Mouse (Mus musculus): ENCODE results near the gene D630045J12Rik.

D630045J12Rik gene

DNA sequence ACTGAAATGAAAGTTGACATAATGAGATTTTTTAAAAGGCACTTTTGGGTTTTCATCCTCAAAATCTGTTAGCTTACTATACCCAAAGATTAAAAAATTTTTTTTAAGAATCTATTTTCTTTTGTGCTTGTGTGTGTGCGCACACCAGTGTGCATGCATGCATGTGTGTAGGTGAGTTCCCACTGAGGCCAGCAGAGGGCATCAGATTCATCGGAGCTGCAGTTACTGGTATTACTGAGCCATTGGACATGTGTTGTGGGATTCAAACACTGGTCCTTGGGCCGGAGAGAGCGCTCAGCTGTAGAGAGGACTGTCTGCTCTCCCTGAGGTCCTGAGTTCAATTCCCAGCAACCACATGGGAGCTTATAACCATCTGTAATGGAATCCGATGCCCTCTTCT lies 123.9 kb downstream of the D630045J12Rik start:
- no peak for DNase-seq

DNA sequence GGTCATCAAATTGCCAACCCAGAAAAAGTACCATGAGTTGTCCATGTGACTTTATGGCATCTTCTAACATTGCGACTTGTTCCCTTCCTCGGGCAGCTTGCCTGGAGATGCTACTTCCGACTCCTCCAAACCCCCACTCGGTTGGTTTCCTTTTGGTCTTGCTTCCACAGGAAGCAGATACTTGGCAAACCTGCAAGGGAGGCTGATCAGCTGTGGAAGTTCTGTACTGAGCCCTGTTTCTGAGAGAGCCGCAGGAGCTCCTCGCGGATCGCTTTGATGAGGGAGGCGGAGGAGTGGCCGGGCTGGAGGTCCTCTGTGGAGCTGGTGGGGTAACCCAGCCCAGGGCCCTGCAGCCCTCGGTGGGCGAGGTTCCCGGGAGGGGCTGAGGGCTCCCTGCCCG lies 125.7 kb downstream of the D630045J12Rik start:
- DNase-seq, result no peak

DNA sequence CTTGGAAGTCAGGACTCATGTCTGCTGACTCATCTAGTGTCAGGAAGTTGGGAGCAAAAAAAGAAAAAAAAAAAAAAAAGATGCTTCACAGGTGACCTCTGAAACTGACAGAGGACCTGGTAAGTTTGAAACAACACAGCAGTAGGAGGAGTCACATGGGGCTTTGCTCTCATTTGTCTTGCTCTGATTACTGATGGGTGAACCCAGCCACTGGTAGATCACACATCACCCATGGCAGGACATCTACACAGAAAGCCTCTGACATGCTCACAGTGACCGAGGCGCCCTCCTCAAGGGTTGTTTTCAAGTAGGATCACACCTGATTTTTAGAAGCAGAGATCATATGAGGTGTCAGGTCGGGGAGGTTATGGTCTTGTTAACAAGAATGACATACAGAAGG lies 128.3 kb downstream of the D630045J12Rik start:
- no peak for DNase-seq

DNA sequence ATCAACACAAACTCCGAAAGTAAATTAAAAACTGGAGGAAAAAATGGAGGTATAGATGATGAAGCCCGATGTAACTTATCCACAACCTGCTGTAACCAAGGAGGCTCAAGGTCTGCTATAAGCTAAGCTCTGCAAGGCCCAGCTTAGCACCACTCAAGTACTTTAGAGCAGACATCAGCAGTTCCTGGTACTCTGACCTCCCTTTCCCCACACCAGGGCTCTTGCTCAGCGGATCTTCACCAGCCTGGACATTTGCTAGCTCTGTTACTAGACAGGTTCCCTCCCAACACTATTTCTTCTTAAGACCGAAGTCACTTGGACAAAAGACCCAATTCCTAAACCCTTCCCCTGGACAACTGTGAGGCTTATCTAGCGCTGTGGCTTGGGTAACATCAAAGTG lies 128.9 kb downstream of the D630045J12Rik start:
- no peak for DNase-seq

DNA sequence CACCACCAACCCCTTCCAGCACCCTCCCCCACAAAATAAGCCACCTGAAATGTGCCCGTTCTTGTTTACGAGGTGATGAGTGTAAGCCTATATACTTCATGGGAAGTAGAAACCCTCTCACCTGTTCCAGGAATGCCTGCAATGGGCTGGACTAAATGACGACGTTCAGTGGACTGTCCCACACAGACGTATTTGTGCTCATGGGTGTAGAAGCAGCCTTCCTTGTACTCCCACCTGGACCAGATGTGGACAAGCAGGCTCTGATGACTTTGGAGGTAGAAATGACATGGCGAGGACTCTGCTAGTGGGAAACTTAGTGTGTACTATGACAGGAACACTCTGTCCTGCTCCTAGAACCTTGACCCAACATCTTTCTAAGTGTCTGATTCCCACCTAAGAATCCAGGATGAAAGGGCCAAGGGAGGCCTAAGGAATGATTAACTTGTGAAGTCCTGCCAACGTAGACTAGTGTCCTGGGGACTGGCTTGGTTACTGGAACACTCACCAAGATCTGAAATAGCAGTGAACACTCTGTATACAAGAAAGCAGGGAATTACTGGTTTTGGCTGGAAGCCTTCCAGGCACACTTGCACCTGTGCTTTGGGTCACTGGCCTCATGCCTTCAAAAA lies 129.5 kb downstream of the D630045J12Rik start, which contains the start of gene Atp6v0a4:
TSS of gene Atp6v0a4 (minus strand) at position 380 of the 629 bp plus-strand sequence.
- DNase-seq, result no peak

DNA sequence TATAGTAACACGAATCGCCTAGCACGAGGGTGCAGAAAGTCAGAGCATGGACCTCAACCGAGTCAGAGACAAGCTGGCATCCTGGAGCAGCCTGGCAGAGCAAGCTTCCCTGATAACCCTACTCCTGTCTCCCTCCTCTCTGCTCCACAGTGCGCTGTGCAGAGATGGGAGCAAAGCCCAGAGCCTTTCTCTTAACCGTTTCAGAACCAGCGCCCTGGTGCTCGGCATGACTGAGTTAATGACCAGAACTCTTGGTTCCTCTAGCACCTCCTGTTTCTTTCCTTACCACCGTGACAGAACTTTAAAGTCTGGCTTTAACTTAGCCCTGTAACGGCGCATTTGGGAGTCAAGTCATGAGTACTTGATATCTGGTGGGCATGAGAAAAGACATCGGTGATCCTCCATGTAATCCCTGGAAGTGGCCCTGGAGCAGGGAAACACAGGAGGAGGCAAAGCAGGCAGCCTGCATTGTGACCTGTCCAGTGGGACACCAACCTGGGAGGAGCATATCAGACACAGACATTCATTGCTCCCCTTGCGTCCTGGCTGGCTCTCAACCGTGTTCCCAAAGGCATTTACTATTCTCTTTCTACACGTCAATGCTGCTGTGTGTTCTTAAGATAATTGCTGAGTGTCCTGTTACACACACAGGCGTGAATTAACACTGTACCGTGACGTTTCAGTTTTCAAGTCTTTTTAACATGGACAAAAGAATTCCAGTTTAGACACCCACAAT lies 130.2 kb downstream of the D630045J12Rik start:
- no peak for DNase-seq

DNA sequence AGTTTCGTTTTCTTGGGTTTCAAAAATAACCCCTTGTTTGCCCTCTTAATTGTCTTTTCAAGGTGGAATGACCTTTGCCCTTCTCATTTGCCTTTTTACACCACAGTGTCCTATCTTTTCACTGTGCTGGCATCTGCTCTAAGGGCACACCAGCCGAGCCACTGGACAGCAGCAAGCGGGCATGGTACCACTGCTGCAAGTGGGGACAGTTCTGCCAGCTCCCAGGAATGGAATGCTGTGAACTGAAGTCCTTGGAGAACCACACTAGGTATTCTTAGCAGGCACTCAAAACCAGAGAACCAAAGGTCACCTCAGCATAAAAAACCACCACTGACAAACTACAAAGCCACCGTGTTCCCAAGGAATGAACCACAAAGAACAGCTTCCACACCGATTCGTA lies 131.0 kb downstream of the D630045J12Rik start:
- no peak for DNase-seq

DNA sequence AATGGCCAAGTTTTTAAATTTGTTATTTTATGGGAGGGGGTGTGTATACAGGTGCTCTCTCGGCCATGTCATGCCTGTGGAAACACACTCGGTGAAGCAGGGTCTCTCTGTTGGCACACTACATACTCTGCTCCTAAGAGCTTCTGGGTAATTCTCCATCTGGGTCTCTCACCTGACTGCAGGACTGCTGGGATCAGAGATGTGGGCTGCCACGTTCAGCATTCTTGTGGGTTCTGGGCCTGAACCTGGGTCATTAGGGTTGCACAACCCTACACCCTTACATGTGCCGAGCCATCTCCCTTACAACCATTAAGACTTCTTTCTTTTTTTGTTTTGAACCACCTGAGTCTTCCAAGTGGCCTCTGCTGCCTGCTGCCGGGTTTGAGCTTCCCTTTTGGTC lies 132.0 kb downstream of the D630045J12Rik start:
- no peak for DNase-seq

DNA sequence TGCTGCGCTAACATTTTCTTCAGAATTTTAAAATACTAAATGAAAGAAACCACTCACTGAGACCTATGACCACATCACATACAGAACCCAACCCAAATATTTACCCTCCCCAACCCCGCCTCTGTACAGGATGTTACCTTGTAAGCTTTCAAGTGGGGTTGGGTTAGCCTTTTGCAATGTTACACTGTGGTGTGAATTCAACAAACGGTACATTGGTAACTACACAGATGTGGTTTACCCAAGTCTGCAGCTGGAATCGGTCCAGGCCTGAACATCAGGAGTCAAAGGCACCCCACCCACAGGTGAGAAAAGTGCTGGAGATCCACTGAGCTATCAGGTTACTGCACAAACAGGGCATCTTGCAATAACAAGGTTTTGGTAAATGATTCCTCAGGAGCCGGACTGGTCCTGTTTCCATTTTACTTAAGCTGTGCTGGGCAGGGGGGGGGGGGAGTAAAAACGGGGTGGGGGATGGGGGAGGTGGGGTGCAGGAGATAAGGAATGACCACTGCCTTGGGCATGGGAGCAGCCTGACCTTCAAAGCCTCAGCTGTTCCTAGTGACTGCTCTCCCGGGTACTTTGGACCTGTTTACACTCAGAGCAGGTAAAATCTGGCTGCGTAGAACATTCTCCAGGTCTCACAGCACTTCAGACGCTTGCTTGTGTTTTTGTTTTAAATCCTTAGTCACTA lies 133.0 kb downstream of the D630045J12Rik start:
- peak; percentile 69 for DNase-seq

DNA sequence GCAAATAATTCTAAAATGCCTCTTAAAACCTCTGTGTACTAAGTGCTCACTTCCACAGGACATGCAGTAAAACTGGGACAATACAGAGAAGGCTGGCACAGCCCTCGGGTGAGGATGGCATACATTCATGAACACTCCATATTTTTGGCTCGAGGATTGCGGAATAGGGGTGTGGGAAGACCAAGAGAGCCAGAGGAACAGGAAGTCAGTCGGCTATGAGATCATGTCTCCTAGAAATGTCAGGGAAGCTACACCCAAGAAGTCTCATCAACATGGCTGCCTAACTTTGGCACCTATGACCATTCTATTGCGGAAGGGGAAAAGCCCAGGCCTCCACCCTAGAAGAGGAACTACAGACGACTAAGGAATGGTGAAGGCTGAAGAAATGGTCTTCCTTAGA lies 135.5 kb downstream of the D630045J12Rik start:
- no peak for DNase-seq

DNA sequence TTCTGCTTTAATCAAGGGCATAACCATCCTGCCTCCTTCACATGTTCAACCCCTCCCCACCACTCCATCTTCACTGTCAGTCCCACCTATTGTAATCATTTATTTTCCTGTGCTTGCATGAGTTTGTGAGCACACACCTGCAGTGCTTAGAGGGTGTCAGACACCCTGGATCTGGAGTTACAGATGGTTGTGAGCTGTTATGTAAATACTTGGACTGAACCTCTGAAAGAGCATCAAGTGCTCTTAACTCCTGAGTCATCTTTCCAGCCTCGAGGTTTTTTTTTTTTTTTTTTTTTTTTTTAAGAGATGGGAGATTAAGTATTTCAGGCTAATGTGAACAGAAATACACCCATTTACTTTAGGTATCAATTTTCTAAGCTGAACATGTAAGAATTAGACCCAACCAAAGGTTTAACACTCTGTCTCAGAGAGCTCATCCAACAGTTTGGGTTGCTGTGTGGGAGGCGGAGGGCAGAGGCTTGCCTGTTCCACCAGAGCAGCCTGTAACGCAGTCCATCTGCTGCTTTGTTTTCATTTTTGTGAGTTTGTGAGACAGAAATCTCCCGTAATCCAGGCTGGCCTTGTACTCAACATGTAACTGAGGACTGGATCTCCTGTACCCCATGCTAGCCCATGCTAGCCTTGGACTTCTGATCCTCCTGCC lies 137.6 kb downstream of the D630045J12Rik start:
- DNase-seq, result no peak

DNA sequence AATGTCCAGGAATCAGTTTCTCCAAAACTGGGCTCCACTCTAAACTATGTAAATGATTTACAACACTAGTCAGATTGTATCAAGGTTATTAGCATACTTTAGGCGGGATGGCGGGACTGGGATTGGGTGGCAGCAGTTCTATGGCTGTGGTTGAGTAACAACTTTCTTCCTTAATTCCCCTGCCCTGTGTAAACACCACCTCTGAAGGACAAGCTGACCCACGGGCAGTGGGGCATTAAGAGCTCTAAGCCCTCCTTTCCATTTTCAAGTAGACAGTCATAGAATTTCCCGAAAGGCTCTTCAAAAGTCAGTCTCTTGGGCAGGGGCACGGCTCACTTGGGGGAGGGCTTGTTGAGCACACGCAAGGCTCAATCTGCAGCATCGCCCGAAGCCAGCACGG lies 142.9 kb downstream of the D630045J12Rik start:
- no peak for DNase-seq

DNA sequence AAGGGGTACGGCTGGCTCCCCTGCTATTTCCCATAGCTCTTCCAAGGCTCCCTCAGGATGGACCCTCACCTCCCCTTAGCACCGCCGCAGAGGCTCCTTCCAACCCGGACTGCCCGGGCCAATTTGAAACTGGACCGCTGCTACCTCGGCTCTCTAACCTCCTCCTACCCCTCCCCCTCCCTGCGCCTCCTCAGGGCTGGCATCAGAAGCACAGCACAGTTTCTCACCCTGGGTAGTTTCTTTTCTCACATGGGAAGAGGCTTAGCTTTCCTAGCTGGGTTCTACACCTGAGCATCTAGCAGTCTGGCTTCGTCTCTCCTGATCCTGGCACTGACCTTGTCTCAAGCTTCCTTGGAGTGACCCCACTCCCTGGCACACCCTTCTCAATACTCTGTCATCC lies 143.9 kb downstream of the D630045J12Rik start:
- DNase-seq, result peak; percentile 26

DNA sequence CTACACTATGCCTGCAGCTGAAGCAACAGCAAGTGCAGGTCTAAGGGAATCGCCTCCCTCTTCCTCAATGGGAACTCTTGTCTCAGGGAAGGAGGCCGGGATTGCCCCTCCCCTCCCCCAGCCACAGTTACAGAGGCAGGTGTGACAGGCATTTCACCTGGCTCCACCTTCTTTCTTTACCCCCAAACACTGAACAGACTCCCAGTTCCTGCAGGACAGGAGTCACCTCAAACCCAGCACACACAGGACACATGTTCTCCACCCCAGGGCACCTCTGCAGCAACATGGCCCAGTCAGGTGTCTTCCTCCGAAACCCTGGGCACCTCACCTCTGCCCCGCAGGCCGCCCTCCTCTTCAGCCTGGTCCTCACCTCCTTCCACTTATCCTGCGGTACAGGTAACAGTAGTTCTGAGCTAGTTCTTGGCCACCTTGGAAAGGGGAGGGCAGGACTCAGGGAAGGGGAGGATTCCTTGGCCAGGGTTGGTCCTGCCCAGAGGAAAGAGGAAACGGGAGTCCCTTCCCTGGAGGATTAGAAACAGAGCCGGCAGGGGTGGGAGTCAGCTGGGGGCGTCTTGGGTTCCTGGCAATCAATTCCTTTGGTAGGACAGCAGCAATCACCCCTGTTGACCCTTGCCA lies 144.5 kb downstream of the D630045J12Rik start, which contains the start of gene Tmem213:
TSS of gene Tmem213 (plus strand) at position 96 of the 636 bp plus-strand sequence.
- DNase-seq, result no peak

DNA sequence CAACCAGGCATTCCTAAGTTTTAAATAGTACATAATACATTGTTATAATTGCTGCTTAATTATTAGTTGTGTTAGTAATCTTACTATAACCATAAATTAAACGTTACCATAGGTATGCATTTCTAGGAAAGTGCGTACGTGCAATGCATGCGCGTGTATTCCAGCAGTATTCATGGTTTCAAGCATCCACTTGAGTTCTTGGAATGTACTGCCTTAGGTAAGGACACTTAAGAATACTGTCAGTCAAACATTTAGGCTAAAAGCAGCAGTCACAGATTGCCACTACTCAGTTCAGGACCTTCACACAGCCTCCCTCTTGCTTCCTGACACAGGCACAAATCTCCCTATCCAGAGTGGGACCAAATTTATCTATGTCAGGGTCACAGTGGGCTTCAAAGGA lies 145.4 kb downstream of the D630045J12Rik start:
- no peak for DNase-seq

DNA sequence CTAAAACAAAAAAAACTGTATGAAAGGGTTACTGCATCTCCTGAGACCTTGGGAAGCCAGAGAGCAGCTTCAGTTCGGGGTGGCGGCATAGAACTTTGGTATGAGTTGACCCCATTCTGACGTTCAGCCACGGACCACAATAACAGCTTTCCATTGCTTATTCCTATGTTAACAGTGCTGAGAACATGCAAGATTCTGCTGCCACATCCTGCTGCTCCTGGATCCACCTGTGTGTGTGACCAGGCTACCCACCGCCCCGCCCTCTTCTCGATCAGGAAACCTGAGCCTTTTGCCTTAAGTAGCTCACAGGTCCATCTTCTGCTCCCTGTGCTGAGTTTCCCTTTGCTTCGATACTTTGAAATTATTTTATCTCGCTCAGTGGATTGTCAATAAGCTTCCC lies 147.9 kb downstream of the D630045J12Rik start:
- no peak for DNase-seq

DNA sequence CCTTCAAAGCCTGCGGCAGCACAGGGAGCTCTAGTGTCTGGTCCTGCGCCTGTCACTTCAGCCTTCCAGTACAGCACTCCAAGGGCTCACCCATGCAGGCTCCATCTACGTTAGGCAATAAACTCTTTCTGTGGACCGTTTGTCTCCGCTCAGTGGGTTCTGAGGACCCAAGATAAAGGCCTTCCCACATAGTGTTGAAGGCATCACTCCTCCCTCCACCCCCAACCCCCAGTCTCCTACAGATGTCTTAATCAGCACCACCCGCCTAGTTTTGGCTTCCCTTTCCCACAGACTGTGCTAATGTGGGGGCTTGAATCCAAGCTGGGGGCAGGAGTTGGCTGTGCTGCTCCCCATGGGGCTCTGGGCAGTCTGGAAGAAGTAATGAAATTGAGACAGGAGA lies 150.0 kb downstream of the D630045J12Rik start:
- no peak for DNase-seq

DNA sequence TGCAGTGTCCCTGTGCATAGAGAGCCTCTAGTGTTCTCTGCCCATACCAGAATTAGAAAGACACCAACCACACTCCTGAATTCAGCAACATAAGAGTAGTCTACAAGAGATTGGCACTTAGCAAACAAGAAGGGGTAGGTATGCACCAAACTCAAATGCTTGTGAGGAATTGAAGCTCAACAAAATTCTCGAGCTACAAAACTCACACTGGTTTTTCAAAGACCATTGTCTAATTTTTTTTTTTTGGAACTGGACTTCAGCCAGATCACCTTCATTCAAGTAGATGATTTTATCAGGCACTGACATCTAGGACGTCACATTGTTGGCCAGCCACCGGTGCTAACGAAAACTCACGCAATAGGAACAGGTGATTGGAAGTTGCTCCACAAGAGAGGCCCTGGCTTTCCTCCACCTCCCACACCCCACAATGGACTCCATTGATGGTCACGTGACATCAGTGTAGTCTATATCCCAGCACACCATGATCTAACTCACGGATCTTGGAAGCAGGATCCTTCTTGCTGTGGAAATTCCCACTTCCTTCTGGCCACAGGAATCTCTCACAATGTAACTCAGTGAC lies 151.5 kb downstream of the D630045J12Rik start:
- DNase-seq, result no peak

DNA sequence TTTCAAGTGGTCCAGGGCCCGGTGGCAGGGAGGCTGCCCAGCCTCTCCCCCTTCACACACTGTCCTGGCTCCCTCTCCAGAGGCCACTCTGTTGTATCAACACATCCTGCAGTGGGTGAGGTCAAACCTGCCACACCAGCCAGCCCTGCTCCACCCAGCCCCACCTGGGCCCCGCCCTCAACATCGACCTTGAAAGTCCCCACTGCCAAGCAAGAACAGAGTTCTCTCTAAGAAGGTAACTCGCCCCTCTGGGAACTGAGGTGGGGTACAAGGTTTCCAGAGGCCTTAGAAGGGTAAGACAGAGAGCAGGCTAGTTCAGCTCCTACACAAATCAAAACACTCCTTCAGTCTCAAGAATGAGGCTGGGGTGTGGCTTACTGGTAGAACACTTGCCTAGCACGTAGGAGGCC lies 156.8 kb downstream of the D630045J12Rik start:
- DNase-seq, result peak; percentile 50

DNA sequence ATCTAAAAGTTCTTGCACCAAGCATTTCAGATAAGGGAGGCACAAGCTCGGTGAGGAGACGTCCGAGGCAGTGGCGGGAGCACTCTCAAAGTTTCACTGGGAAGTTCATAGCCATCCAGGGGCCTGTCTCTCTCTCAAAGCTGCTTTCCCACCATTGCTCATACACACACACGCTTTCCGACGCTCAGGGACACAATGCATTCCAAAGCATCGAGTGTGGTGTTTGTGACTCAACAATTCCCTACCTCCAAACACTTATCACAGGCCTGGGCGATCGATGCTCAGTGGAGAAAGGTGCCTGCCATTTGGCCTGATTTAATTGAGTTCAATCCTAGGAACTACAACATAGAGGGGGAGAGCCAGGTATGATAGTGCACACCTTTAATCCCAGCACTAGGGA lies 159.1 kb downstream of the D630045J12Rik start:
- no peak for DNase-seq

DNA sequence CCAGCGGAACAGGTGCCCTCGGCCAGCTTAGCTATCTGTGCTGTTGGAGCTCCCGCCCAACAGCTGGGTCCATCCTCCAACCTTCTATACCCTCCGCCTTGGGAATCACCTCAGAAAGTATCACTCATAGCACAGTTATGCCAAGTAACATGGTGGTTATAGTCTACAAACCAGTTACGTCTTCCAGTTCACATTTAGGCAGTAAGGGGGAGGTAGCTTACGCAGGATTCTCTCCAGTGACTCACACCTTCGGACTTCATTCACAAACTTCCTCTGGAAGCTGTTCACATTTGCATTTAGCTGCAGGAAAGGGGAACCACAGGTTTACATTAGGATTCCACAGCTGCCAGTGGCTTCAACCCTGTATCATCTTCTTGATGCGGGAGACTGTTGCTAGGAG lies 161.3 kb downstream of the D630045J12Rik start:
- DNase-seq, result no peak

DNA sequence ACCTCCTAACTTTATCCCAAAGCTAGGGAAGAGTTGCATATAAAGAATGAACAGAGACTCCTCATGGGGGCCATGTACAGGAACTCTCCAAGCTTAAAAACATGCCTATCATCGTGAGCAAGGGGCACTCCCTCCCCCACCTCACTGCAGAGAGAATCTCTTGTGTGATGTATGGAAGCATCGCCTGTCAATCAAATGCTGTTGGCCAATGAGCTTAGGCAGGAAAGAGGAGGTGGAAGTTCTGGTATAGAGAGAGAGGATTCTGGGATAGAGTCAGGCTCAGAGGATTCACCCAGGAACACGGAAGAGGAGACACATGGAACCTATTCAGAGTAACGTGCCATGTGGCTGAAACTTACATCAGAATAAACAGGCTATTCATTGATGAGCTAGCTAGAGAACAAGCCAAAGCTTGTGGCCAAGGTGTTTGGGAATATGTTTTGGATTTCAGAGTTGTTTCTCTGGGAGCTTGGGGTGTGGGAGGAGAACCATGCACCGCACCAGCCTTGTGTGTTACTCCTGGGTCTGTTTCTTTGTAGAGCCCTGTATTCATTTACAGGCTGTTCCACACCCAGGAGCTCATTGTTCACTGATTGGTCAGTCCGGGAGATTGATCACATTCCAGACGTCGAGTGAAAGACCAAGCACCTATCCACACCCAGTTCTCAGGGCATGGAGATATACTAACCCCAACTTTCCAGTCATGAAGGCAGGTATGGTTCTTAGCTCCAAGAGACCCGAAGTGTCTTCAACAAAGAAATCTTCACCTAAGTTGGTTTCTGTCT lies 166.4 kb downstream of the D630045J12Rik start:
- DNase-seq, result no peak

All from lung, postnatal 14 days (tissue).